Mouse (Mus musculus) spleen, postnatal 36 days (tissue): ENCODE data around the gene Pfn1.
A peak's percentile ranks its signal among the peaks of the same experiment; 100 is the strongest.

Source experiments
- DNase-seq, 2 experiments: peaks; one replicate each; pipeline ENCODE4 v3.0.0; 2022; ENCODE audit warnings: low spot score in 2 of 2, mixed read lengths in 1 of 2

The Pfn1 gene

GRCm38 (mm10) chr11:70674501-70674900 is 20.1 kb upstream of the Pfn1 start:
- DNase-seq: no peak

DNA sequence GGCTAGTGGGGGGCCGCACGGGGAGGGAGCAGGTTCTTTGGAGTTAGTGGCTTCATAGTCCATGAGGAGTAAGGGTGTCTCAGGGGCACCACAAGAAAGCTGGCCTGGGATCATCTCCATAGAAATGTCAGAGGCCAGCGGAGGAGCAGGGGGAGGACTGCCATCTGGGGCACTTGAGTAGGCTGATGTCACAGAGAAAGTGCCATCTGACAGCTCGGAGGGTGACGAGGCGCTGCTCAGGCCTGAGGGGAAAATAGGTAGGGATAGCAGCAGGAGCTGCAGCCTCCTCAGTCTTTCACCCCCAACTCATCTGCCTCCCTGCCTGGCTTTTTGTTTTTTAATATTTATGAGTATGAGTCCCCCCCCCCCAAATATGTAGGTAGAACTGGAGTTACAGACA is 19.6 kb upstream of the Pfn1 start:
- DNase-seq: no peak

GRCm38 (mm10) chr11:70671333-70672047 is 17.0 kb upstream of the Pfn1 start:
- DNase-seq: no peak

- no peak for DNase-seq
Measured at GRCm38 (mm10) chr11:70670483-70670882, 16.0 kb upstream of the Pfn1 start.

DNA sequence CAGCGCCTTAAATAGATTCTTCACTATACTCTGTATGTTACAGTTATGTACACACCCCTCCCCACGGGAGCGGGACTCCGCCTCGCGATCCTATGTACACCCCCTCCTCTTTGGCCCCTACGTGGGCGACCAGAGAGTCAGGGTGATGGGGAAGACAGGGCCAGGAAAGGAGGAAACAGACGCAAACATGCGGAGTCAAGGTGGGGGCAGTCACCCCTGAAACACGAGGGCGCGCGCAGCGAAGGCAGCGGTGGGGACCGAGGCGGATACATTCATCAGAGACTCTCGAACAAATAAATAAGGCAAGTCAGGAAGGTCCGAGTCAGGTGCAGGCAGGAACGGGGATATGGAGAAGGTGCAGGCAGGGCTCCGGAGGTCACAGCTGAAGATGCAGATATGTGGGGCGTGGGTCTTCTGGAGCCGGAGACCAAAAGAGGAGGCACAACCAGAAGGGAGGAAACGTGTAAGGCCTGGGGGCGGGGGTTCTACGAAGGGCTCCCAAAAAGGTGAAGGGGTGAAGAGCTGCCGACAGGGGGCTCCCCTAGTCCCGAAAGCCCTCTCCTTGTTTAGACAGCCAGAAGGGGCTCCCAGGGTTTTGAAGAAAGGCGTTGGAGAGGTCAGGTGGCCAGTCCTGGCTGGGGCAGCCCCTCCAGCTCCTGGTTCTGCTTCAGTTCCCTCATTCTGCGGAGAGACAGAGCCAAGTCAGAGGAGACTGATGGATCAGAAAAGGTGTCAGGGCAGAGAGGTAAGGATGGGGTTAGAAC is 15.3 kb upstream of the Pfn1 start:
- peak; percentile 87 to 89 for DNase-seq

DNA sequence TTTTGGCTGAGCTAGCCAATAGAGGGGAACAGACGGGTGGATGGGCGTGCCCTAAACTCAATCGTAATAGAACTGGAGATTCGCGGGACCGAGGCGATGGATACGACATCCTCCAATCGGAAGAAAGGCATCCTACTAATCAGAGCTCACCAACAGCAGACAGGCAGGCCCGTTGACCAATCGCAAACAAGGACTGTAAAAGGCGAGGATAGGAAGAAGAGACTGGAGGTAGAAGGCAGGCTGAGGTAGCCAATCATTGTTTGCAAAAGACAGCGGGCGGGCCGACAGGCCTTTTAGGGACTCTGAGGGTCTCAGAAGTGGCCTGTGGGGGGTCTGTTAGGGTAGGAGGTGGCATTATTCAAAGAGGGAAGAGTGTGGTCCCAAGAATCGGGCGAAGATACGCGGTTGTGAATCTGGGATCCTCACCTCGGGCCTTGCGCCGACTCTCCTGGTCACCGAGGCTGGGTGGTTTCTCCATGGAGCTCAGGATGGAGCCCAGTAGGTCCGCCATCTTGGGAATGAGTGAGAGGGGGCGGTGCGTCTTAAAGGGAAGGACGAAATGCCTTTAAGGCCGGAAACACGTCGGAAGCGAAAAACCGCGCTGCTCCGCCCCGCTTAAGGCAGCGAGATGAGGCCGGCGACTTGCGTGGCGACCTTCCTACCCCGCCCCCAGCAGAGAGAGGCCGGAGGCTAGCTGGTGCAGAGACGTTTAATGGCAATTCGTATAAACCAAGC is 14.5 kb upstream of the Pfn1 start, which contains the start of gene Spag7:
Gene Spag7 (minus strand): TSS at position 646 of the 735 bp plus-strand sequence.
- DNase-seq: peak; percentile 98

DNA sequence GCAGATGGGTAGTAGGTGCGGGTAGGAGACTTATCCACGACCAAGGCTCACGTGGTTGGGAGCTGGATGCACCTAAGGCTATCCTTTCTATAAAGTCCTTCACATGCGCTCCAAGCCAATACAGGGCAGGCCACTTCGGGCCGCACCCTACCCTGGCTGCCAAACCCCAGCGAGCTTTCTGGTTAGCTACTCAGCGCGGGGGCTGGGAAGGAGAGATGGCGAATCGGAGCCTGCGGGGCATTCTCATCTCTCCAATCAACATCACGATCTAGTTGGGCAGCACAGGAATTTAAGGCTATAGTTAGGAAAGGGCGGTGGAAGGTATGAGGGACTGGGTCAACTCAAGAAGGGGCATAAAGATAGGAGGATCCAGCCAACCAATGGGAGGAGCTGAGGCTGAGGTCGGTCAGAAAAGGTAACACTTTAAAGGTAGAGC is 13.9 kb upstream of the Pfn1 start:
- no peak for DNase-seq

DNA sequence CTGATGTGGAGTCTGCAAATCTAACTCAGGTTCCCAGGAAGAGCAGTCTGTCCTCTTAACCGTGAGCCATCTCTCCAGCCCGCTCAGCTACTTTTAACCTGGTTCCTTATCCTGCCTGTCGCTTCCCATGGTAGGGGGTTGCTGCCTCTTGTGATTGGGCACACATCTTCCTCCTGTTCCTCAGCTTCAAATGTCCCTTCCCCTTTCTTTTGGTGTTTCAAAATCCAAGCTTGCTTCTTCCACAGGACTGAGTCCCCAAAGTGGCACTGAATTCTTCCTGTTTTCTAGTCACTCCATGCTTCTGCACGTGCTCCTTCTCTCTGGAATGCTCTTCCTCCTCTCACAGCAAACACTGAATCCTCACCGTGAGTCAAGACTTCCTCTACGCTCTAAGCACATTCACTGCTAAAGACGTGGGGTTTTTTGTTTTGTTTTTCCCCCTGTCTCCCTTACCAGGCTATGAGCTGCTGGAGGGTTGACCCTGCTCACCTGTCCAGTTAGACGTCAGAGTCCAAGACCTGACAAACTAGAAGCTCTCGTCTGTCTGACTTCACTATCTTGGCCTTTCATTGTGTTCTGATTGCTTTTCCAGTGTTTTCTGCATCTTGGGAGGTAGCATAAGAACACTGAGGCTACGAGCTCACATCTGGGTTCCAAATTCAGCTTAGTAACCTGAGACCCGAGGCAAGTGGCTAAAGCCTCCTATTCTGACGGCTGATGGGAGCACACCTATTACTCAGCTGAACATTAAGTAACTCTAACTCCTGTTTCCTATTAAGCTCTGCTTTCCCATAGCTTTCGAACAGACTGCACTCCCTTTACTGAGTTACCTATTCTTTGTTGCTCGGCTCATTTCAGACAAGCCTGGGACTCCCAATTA is 13.1 kb upstream of the Pfn1 start:
- no peak for DNase-seq

- no peak for DNase-seq
Measured at GRCm38 (mm10) chr11:70666687-70667086, 12.2 kb upstream of the Pfn1 start.

DNA sequence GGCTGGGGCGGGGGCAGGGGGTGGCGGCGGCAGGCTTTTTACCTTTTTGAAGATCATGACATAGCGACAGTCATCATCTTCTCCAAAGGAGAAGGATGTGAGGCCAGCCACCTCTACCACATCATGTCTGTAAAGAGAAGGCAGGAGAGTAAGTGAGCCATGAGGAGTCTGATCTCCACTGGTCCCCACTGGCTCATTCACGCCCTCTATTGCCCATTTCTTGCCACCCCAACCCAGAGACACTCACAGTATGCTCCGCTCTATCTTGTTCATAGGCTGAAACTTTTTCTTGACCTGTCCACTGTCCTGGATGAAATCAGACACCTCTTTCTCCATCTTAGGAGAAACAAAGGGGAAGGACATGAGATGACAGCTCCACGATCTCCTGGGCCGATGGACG is 10.3 kb upstream of the Pfn1 start:
- no peak for DNase-seq

DNA sequence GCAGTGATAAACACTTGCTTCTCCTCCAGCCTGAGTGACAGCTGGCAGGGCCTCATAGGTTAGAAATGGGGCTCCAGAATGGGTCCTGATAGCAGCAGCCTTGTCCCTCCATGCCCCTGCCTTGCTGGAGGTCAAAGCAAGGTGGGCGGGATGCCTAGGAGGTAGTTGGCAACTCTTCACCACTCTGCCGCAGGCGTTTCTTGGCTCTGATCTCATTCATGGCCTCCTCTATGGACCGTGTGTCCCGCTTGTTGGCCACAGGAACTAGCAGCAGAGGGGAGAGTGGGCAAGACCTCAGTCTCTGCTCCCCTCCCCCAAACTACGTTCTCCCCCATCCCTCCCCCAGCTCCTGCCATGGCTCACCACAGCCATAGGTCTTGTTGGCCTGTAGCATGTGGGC is 9.5 kb upstream of the Pfn1 start:
- DNase-seq: no peak

- no peak for DNase-seq
Measured at GRCm38 (mm10) chr11:70663101-70663500, 8.7 kb upstream of the Pfn1 start.

- DNase-seq: no peak
Measured at GRCm38 (mm10) chr11:70660571-70660970, 6.1 kb upstream of the Pfn1 start.

DNA sequence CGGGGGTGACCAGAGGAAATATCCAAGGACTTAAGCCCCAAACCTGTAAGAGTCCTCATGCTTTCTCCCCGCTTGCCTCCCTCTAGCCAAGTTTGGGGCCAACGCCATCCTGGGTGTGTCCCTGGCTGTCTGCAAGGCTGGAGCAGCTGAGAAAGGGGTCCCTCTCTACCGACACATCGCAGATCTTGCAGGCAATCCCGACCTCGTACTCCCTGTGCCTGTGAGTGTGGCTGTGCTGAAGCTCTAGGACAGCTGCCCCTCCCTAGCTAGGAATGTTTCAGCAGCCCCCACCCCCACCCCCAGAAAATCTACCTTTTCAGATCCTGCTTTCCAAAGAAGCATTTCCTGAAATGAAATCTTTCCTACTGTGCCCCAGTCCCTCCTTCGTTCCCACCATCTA is 4.5 kb upstream of the Pfn1 start:
- no peak for DNase-seq

- no peak for DNase-seq
Measured at GRCm38 (mm10) chr11:70658521-70658920, 4.1 kb upstream of the Pfn1 start.

GRCm38 (mm10) chr11:70657991-70658390 is 3.5 kb upstream of the Pfn1 start:
- no peak for DNase-seq

- DNase-seq: peak in 1 of 2 experiments; percentile 53
Measured at GRCm38 (mm10) chr11:70657573-70657972, 3.1 kb upstream of the Pfn1 start.

DNA sequence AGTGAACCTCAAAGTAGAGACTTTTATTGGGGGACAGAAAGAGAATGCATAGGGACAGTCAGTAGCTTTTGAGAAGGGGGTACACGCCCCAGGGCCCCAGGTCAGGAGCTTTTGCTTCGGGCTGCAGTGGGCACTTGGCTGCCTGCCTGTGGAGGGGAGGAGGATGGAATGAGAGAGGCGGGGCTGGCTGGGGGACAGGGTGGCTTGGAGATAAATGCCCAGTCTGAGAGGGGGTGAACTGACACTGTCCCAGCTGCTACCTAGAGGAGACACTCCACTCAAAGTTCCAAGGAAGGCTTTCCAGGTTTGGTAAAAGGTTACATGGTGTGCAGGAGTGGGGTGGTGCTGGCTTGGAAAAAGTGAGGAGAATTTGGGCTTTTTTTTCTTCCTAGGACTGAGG is 2.5 kb upstream of the Pfn1 start, which contains the start of gene Eno3:
Gene Eno3 (plus strand): TSS at position 239 of the 400 bp plus-strand sequence.
- no peak for DNase-seq

DNA sequence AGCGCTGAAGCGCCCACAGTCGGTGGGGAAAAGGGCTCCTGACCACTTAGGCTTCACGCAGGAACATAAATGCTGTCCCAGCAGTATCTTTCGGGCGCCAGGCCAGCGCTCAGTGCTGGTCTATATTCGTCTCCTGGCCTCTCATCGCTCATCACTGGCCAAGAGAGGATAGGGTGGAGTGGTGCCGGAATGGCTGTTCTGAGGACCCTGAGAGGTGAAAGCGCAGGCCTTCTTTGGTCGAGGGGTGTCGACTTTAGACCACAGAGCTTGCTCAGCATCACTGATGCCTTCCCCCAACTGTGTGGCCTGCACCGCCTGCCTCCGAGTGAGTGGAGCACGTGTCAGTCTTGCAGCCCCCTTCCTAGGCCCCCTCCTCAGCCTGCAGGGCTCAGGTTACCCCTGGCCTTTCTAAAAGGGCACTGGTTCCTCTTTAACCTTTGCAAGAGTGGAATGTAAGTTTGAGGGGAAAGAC is 2.0 kb upstream of the Pfn1 start:
- DNase-seq: no peak

- DNase-seq: peak in 1 of 2 experiments; percentile 62
Measured at GRCm38 (mm10) chr11:70655571-70656455, 1.4 kb upstream of the Pfn1 start.
